Mouse (Mus musculus): ENCODE results near the gene Col26a1.

Gene Col26a1

DNA sequence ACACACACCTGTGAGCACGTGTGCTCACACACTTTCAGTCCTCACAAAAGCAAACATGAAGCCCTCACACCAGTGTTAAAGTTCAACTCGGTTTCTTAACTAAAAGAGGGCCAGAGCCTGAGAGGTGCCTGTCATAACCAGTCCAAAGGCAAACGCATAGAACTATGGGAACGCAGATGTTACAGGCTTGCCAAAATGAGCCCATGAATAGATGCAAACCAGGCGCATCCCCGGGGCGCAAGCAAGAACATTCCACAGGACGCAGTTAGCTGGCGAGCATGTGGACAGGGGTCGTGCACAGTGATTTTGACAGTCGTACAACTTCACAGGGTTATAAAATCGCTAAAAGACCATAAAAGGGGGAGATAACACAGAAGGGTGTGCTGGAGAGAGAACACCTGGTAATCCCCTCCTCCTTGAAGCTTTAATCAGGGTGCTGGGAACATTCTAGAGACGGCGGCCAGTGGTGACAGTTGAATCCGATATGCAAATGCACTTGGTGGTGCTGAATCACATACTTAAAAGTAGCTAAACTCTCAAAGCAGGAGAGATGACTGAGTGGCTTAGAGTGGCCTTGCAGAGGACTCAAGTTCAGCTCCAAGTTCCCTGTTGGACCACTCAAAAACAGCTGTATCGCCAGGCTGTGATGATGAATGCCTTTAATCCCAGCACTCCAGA is 76.5 kb downstream of the Col26a1 start:
- no peak for DNase-seq (ENCODE audit: low read depth)

GRCm38 (mm10) chr5:136805019-136805418 is 78.0 kb downstream of the Col26a1 start:
- no peak for DNase-seq (ENCODE audit: low read depth)

DNA sequence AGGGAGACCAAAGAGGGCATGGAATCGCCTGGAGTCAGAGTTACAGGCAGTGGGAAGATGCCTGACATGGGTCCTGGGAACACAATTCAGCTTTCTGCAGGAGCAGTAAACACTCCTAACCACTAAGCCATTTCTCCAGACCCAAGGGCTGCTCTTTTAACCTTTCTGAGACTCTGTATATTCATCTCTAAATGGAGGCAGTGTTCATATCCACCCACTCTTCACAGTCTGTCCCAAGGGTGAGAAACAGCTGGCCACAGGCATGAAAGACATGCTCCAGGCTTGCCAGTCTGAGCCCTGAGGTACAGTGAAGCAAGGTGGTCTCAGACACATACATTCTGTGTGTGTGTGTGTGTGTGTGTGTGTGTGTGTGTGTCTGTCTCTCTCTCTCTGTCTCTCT is 78.8 kb downstream of the Col26a1 start:
- DNase-seq (ENCODE audit: low read depth), result no peak

- DNase-seq (ENCODE audit: low read depth), result no peak
These were observed 80.3 kb downstream of the Col26a1 start for GRCm38 (mm10) chr5:136802732-136803131.

- DNase-seq (ENCODE audit: low read depth), result no peak
These were observed 86.1 kb downstream of the Col26a1 start for GRCm38 (mm10) chr5:136796917-136797316.

DNA sequence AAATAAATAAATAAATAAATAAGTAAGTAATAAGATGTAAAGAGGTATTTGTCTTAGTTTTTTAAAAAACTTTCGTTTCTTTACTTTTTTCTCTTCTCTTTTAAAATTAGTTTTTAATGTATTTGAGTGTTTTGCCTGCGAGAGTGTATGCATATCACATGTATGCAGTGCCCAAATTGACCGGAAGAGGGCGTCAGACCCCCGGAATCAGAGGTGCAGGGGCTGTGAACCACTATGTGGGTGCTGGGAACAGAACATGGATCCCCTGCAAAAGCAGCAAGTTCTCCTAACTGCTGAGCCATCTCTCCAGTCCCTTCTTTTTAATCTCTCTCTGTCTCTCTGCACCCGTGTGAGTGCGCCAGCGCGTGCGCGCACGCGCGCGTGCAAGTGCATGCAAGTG is 89.2 kb downstream of the Col26a1 start:
- no peak for DNase-seq (ENCODE audit: low read depth)

GRCm38 (mm10) chr5:136792541-136792940 is 90.5 kb downstream of the Col26a1 start:
- DNase-seq (ENCODE audit: low read depth), result no peak

GRCm38 (mm10) chr5:136791204-136791603 is 91.8 kb downstream of the Col26a1 start:
- no peak for DNase-seq (ENCODE audit: low read depth)

DNA sequence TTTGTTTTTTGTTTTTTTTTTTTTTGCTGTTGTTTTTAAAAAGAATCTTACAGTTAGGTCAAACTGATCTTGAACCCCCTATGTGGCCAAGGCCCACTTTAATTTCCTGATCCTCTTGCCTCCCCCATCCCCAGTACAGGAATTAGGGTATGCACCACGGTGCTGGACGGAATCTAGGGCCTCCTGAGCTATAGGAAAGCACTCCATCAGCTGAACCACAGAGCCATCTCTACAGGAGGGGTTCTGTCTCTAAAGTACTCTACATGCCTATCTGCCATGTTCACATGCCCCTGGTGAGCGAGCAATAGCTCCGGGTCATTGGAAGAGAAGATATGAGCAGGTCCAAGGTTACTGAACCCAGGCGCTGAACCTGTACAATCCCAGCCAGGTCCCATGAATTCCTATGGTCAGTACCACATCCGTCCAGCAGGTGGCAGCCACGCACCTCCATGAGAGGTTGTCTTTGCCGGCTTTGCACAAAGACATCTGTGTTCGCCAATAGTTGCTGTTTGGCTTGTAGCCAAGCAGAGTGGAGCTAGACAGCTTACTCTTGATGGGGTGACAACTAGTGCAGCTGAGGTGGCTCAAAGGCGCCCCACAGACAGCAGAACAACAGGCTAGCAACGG is 92.3 kb downstream of the Col26a1 start:
- peak; percentile 48 for DNase-seq (ENCODE audit: low read depth)

- DNase-seq (ENCODE audit: low read depth), result no peak
These were observed 98.5 kb downstream of the Col26a1 start for GRCm38 (mm10) chr5:136784531-136784930.

- no peak for DNase-seq (ENCODE audit: low read depth)
These were observed 100.4 kb downstream of the Col26a1 start for GRCm38 (mm10) chr5:136782600-136782999.

DNA sequence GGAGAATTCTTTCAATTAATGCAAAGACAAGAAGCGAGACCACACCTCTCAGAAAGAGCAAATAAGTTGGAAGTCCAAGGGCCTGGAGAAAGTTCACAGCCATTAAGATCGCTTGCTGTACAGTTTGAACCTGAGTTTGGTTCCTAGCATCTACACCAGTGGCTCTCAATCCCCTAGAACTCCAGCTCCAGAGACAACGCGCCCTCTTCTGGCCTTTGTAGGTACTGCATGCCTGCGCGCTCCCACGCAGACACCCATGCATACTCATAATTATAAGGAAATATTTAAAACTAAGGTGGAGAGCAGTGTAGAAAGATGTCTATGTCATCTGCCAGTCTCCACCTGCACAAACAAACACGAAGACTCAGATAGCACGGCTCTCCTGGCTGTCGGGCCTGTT is 102.5 kb downstream of the Col26a1 start:
- DNase-seq (ENCODE audit: low read depth), result no peak

GRCm38 (mm10) chr5:136779946-136780345 is 103.1 kb downstream of the Col26a1 start:
- no peak for DNase-seq (ENCODE audit: low read depth)

GRCm38 (mm10) chr5:136775548-136775947 is 107.5 kb downstream of the Col26a1 start:
- no peak for DNase-seq (ENCODE audit: low read depth)

GRCm38 (mm10) chr5:136773044-136774039 is 109.7 kb downstream of the Col26a1 start:
- DNase-seq (ENCODE audit: low read depth), result no peak

- no peak for DNase-seq (ENCODE audit: low read depth)
These were observed 111.9 kb downstream of the Col26a1 start for GRCm38 (mm10) chr5:136771132-136771531.

DNA sequence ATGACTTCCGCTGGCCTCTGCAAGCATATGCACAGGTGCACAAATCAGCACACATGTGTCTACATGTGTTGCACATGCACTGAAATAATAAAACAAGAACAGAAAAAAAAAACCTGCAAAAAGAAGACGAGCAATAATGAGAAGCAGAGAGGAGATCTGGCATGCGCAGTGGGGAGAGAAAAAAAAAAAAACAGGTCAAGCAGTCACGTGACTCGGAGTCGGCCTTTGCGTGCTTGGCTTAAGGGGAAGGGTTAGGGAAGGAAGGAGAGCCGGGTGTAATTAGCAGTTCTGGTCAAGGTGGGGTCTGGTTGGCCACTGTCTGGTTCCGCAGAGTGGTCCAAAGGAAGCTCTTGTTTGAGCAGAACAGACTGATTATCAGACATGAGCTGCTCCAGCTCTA is 115.7 kb downstream of the Col26a1 start:
- no peak for DNase-seq (ENCODE audit: low read depth)

DNA sequence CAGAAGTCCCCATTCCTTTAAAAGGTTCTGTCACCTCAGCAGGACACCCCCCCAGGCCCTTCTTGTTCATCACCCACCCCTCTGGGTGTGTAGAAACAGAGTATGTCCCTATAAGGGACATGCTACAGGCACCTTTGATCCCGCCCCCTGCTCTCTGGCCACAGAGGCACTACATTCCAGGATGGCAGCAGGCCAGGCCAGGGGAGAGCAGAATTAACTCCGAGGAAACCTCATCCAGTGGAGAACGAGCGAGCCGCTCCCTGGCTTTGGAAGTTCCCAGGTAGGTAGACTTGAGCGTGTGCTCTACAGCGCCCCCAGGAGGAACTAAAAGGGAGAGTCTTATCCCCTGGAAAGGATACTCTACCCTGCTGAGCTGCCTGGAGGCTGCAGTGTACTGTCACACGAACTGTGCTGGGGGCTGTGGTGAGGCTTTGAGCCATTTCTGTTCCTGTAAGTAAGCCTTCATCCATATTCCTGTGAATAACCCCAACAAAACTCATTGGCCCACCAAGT is 118.8 kb downstream of the Col26a1 start:
- DNase-seq (ENCODE audit: low read depth), result no peak

DNA sequence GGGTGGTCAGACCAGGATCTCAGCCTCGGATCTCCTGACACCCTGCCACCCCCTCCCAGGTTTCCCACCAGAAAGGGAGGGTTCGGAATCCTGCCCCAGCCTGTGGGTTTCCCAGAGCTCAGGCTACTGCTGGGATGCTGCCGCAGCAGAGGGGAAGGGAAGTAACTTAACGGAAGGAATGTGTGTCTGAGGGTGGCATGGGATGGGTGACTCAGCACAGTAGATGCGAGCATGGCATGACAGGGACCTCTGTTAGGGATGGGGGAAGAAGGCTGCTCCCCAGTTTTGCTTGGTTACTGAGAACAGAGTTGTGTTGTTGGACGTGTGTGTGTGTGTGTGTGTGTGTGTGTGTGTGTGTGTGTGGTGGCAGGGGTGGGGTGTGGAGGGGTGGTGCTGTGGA is 122.7 kb downstream of the Col26a1 start:
- no peak for DNase-seq (ENCODE audit: low read depth)

- no peak for DNase-seq (ENCODE audit: low read depth)
These were observed 123.2 kb downstream of the Col26a1 start for GRCm38 (mm10) chr5:136759781-136760180.

DNA sequence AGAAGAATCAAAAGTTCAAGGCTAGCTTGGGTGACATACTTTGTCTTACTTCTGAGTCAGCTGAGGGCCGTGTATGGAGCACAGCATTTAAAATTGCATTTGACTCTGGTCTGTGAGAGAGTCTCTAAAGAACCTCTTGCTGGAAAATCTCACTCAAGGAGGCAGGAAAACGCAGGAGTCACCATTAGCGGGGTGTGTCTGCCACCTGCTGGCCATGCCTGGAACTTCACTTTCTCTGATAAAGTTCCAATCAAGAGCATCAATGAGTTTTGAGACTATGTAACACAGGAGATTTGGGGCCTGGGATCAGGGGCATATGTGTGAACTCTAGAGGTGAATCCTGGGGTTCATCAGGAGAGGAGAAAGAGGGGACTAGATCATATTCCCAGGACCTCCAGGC is 127.3 kb downstream of the Col26a1 start:
- no peak for DNase-seq (ENCODE audit: low read depth)

DNA sequence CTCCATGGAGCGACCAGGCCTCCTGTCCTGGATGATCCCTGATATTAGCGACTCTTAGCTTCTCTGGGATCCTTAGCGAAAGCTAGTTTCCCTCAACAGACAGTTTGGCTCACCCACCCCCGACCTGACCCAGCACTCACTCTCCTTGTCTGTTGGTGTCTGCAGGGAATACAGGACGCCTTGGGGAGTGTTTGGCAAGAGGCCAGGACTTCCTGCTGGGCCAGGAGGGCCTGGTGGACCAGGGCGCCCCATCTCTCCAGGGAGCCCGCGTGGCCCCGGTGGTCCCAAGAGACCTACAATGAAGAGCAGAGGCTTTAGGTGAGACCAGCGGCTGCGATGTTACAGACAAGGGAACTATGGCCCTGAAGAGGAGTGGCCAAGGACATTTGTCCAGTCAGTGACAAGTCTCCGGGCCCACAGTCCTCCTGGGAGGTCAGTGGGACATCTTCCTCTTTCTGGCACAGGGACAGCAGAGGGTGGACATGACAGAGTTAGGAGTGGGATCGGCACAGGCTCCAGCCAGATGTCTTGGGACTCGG is 128.9 kb downstream of the Col26a1 start:
- no peak for DNase-seq (ENCODE audit: low read depth)

Measured in c-Kit-positive CD71-positive TER-119-negative erythroid progenitor cells, embryonic 14.5 days (primary cell).